Mouse (Mus musculus) embryo, embryonic 10.5 days (tissue): ENCODE measurements around the gene Arhgef19.

Experiments used
- DNase-seq: peaks from one replicate; pipeline ENCODE4 v3.0.0-alpha.2; 2015; ENCODE audit warnings: low spot score

Arhgef19 gene

DNA sequence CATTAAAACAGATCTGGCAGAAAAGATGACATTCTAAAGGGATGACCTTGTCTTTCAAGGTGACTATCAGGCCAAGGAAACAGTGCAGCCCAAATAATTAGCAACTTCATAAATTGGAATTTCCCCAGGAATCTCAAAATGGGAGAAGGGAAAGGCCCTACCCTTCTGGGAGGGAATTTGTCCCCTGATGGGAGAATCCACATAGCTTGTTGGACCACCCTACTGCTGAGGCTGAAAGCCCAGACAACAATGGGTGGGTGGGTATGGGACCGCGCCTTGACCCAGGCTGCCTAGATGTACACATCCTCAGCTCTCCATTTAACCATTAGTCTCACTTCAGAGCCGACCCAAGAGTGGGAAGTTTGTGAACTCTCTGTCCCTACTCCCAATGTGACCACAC is 45.2 kb downstream of the Arhgef19 start:
- no peak for DNase-seq

DNA sequence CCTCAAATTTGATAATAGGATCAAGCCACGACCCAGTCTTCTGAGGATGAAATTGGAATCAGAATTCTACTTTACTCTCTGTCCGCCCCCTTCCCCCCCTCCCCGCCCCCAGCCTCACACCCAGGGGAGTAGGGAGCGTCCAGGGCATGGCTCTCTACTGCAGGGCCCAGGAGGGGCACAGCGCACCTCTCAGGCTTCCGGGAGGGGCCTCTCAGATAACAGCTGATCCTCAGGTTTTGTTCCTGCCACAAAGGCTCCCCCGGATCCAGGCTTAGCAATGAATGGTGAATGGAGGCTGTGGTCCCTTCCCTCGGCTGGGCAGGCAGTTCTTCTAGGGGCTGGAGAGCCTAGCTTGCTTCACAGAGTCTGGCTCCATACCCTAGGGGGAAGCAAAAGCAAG is 45.8 kb downstream of the Arhgef19 start:
- DNase-seq, result no peak

GRCm38 (mm10) chr4:141286860-141287517 is 47.7 kb downstream of the Arhgef19 start:
- peak; percentile 66 for DNase-seq

GRCm38 (mm10) chr4:141287518-141288004 is 48.3 kb downstream of the Arhgef19 start:
- no peak for DNase-seq

DNA sequence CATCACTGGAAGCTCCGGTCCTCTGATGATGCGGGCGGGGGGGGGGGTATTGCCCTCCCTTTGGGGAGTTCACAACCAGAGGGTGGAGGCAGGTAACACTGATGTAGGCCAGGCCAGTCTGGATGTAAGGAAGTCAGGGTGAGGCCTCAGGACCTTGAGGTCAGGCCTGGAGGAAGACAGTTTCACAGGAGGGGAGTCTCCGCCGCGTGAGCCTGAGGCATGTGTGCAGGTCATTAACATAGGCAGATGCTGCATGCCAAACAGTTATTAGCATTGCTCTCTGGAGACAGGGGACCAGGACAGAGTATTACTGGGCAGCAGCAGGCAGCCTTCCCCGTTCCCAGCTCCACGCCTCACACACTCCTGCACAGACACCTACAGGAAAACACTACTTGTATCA is 48.9 kb downstream of the Arhgef19 start:
- no peak for DNase-seq

GRCm38 (mm10) chr4:141291571-141292375 is 52.5 kb downstream of the Arhgef19 start:
- DNase-seq, result peak; percentile 71

GRCm38 (mm10) chr4:141295774-141296186 is 56.5 kb downstream of the Arhgef19 start:
- DNase-seq, result no peak

DNA sequence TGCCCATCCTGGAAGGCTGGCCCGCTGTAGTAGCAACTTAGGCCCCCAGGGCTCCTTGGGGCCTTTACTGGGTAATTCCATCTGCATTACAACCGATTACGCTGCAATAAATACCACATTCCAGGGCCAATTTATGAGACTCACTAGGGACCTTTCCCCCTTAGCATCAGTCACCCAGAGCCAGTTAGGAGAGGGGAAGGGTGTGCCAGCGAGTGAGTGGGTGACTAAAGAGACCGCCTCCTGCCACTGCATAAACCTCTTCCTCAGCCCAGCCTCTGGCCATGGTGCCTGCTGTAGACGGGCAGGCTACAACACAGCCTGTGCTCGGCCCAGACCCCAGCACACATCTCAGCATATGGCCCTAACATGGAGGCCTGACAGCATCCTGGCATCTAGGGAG is 58.6 kb downstream of the Arhgef19 start:
- DNase-seq, result no peak

DNA sequence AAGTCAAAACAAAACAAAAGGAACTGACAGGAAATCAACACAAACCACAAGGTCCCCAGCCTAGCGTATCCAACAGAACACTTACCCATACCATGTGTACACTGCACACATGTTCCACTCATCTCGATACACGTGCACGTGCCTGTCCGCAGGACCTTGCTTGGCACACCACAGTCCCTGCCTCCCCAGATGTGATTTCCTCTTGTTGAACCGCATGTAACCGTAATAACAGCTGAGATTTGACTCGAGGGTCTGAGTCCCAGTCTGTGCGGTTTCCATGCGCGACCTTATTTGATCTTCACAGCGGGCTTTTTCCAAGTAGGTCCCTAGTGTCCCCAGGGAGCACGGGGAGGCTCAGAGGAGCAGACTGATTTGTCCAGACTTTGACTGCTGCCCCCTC is 60.1 kb downstream of the Arhgef19 start:
- no peak for DNase-seq

DNA sequence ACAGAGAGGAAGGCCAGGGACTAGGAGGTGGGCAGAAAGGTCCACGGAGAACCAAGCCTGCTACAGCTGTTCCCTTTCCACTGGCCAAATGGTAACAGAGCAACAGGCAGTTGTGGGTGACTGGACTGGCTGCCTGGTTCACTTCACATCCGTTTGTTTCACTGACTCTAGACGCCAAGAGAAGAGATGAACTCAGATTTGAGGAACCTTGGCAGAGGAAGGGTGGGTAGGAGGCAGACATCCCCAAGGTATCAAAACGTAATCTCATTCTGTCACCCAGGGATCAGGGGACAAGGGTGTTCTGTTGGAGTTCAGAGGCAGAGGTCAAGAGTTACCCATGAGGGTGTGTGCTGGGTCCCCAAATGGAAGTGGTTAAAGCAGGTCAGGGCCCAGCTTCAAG is 60.9 kb downstream of the Arhgef19 start:
- no peak for DNase-seq

GRCm38 (mm10) chr4:141301116-141301553 is 61.8 kb downstream of the Arhgef19 start, which contains the start of gene Epha2:
Gene Epha2 (plus strand): TSS chr4:141301240.
- DNase-seq, result peak; percentile 93

DNA sequence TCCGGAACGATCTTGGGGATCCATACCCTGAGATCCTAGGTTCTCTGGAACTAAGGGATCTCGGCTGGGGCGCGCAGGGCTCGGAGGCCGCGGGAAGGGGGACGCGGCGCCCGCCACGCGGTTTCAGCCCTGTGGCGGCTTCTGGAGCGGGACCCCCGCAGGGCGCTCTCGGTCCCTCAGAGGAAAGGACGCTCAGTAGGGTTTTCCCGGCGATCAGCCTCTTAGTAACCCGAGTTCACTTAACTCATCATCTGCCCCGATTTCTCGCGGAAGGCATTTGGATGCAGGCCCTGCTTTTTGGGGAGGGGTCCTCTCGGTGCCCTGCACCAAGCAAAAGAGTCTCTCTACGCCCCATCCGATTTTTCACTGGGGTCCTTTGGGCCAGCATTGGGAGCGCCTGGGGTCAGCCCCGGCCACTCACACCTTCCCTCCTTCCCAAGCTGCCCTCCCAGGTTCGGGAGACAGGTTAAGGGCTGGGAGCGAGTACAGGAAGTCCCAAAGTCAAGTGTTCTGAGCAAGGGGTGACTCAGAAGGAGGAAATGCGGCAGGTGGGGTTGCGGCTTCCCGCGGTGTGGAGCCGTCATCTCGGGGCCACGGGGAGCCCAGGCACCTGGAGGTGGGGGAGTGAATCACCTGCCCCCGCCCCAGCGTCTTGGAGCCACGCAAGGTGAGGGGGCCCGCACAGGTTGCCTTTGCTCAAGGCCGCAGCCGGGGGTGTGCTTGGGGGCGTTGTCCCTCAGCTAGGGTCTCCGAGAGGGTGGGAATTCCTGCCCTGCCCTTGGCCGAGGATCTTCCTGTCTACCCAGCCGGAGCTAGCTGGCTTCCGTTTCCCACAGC is 62.5 kb downstream of the Arhgef19 start:
- no peak for DNase-seq

DNA sequence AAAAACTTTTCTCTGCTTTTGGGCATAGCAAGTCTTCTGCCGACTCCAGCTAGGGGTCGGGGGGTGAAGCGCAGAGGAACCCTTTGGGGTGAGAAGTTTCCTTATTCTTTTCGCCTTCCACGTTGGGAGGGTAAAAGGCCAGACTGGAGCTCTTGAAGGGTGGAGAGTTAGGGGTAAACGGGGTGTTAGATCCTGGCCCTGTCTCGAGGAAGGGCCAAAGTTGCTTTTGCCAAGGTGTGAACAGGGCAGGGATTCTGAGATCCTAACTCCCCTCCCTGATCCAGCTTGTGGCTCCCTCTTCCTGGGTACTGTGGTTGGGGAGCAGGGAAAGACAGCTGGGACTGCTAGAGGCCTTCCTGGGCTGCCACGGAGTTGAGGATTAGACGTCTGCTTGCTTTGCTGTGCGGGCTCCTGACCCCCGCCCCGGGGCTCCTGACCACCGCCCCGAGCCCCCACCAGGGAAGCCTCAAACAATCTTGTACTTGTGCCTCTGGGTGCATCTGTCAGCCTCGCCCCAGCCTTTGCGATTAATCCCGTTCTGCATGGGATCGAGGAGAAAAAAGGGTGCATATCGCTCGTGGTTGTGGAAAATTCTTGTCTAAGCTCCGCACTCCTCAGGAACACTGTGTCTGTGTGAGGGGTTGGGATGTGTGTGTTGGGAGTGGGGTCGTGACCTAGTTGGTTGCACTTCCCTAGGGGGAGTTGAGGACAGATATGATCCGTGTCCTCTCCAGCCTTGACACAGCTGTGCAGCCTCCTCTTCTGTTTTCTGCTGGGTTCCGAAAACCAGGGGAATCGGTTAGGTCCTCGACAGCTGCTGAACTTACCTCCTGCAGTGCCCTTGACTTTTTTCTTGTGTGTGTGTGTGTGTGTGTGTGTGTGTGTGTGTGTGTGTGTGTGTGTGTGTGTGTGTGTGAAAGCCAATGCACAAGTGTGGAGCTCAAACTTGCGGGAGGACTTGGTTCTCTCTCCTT is 63.4 kb downstream of the Arhgef19 start:
- no peak for DNase-seq

DNA sequence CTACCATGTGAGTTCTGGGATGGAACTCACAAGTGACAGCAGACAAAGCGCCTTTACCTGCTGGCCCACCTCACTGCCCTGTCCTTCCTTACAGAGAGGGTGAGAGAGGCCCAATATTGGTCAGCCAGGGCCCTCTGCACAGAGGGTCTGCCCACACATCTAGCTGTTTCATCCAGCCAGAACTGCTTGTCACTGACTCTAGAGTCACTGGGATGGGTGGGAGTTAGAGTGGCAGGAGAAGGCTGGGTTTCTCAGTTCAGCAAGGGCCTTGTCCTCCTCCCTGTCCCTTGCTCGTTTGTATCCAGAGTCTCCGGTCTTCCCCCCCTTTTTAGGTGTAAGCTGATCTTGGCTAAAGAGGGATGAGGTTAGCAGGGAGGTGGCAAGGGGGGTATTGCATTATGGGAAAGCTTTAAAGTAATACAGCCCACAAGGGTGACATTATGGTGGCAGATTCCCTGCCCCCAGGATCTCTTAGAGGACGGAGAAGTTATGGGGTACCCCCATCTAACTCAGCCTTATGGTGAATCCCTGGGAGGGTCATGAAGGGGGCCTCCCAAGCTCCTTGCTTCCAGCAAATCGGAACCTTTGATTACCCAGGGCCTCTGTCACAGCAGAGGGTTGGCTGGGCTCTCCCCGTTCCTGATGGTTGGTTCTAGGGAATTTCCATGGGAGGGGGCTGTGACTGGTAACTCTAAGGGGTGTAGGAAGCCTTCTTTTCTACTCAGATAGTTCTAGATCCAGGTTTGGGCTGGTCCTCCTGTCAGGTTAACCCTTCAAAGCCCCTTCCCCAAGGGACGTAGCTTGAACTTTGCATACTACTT is 64.3 kb downstream of the Arhgef19 start:
- DNase-seq, result no peak

DNA sequence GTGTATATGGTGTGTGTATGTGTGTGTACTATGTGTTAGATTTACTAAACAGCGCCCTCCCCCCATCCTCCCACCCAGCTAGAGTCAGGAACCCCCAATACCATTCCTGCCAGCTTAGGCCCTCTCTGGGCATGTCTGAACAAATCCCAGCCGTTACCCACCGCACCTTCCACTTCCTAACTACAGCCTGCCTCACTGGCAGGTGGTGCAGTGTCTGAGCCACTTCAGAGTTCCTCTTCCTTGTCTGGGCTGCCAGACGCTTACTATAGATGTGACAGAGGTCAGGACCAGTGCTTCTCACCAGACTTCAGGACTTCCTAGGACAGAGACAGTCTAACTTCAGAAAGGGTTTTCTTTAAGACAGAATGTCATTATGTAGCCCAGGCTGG is 64.9 kb downstream of the Arhgef19 start:
- DNase-seq, result no peak

GRCm38 (mm10) chr4:141306057-141306456 is 66.8 kb downstream of the Arhgef19 start:
- no peak for DNase-seq
